Mouse (Mus musculus): ENCODE measurements at regions not wholly inside any gene's neighbourhood (a gene's known extent, or its start where the extent isn't known, plus 50 kb on each side); places are given as distances from the start of the nearest gene placed in this dataset.
"Not testable (repeated sequence)": the region's sequence is repeated elsewhere in the genome, so short reads cannot be mapped to it uniquely, and the experiment has no call there.

DNA sequence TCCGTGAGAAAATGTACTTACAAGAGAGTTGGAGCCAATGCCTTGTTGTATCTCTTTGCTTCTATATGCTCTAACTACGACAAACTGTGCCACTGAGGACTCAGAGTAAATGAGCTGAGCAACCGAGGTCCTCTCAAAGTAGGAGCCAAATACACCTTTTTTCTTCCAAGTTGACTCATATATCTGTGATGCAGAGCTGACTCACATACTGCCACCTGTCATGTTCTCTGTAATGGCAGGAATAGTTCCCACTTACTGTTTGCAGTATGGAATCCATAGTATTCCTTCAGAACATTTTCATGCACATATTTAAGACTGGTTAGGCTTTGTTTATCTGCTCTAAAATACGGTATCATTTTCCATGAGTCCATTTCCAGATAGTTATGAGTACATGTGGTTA is 792.1 kb downstream of the Cypt12 start:
- DNase-seq (ENCODE audit: extremely low spot score): no peak

- DNase-seq (ENCODE audit: extremely low spot score): no peak
Measured at GRCm38 (mm10) chr3:18743474-18743873, 795.3 kb downstream of the Cypt12 start.

- no peak for DNase-seq (ENCODE audit: extremely low spot score)
Measured at GRCm38 (mm10) chr3:18744216-18744615, 796.0 kb downstream of the Cypt12 start.

DNA sequence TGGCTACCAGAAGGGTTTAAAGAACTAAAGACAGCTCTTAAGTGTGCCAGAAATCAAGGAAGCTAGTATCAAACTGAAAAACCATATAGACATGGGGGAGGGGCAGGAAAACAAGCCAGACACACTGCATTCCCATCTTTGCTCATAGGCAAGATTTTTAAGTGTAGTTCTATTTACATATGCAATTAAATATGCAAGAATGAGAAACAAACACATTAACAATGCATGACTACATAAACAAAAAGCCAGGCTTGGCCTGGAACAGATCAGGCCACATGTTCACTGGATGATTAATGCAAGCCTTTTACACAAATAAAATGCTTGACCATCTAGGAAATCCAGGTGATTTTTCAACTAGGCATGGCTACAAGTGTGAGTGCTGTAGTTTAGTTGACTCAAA is 798.0 kb downstream of the Cypt12 start:
- no peak for DNase-seq (ENCODE audit: extremely low spot score)

GRCm38 (mm10) chr3:18746898-18747297 is 798.7 kb downstream of the Cypt12 start:
- DNase-seq (ENCODE audit: extremely low spot score): no peak

DNA sequence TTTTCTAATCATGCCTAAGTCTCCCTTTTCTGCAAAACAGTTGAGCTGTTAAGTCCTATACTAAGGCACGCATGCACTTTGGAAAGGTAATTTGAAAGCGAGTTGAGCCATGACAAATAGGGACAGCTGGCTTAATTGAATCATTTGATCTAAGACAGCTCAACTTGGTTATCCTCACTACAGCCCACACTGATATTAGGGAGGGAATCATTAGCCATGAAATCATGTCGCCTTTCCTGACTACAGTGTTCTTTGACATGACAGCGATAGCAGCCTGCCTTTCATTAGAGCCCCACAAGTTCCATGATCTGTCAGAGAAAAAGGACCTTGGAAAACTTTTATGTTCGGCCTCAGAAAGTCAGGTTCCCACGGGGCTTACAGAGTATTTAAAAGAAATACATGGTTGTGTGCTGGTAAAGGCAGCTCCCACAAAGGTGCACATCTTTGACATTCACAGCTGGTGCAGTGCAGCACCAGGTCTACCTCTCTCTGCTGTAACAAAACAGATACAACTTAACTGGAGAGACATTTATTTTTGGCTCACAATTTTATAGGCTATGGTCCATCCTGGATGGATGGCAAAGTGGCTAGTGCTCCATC is 803.5 kb downstream of the Cypt12 start:
- no peak for DNase-seq (ENCODE audit: extremely low spot score)

- DNase-seq (ENCODE audit: extremely low spot score): no peak
Measured at GRCm38 (mm10) chr3:18764301-18765078, 816.3 kb downstream of the Cypt12 start.

DNA sequence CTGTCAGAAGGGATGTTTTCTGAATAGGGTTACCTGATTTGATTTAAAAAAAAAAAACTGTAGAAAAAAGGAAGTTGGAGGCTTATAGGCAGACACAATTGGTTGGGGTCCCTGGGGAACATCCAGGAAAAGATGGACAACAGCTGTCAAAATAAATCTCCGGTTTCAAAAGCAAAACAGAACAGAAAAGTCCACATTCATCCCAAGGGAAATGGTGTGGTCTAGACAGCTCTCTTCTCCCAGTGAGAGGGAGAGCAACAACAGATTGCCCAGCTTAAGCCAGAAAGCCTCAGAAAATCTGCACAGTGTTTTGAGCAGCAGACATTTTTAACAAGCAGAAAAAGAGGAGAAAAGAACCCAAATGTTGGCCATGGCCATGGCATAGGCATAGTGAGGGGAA is 830.3 kb downstream of the Cypt12 start:
- DNase-seq (ENCODE audit: extremely low spot score): peak; percentile 10

DNA sequence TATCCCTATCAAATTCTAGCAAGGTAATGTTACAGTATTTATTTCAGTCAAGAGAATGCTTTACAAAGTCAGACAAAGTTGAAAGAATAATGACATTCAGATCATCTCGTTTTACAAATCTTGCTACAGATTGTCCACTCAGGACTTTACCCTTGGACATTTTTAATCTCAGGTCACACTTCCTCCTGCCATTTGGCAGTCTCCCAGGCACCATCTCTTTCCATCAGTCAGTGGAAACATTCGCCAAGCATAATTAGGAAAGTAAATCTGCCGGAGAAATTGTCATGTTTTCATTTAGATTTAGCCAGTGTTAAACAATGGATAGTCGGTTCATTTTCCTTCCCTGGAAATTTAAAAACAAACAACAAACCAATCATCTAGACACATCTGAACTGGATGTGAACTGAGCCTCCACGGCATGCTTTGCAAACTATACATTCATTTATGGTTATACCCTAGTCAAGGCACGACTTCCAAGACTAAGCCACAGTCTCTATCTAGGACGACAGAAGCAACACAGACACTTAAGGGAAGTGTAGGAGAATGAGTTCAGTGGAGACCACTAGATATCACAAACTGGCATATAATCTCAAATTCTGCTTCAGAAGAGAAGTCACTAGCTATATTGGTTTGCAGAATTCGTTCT is 839.4 kb downstream of the Cypt12 start:
- DNase-seq (ENCODE audit: extremely low spot score): no peak

- no peak for DNase-seq (ENCODE audit: extremely low spot score)
Measured at GRCm38 (mm10) chr3:18802794-18803193, 825.7 kb downstream of the 1700064H15Rik start.

DNA sequence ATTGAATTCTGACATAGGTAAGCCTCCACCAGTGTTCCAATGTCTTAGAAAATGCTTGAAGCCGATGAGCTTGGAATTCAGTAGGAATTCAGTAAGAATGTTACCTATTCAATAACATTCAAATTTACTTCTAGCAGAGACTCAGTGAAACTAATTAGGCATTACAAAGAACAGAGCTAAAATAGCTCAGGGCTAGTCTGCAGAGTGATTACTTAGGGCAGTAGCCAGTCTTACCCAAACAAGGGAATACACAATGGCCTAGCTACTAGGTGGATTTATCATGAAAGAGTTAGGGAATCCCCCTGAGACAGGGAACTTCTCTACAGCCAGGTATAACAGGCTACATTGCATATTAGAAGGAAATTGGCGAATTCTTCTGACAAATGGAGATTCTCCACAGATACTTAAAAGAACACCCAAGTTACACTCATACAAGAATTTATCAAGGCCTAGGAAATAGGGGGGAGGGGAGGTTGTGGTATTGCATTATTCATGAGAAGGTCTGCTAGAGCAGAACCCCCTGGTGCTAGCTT is 799.6 kb downstream of the 1700064H15Rik start:
- not testable (repeated sequence) for DNase-seq (ENCODE audit: extremely low spot score)

- peak; percentile 4 for DNase-seq (ENCODE audit: extremely low spot score)
Measured at GRCm38 (mm10) chr3:18868117-18868739, 760.2 kb downstream of the 1700064H15Rik start.

DNA sequence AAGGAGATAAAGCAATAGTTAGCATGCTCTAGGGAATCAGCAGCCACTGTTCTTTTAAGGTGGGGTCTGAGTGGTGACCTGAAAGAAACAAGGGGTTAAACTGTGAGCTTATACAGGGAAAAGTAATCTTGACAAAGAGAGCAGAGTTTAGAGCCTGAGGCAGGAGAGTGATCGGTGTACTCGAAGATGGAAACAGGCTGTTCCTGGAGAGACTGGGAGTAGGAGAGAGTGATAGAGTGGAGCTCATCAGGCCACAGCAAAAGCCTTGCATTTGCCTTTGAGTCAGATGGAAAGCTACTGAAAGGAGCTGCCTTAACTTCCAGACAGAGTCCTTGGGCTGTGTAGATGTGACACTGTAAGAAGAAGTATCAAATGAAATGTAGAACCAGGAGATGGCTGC is 759.7 kb downstream of the 1700064H15Rik start:
- no peak for DNase-seq (ENCODE audit: extremely low spot score)

GRCm38 (mm10) chr3:18877060-18877459 is 751.4 kb downstream of the 1700064H15Rik start:
- DNase-seq (ENCODE audit: extremely low spot score): no peak

DNA sequence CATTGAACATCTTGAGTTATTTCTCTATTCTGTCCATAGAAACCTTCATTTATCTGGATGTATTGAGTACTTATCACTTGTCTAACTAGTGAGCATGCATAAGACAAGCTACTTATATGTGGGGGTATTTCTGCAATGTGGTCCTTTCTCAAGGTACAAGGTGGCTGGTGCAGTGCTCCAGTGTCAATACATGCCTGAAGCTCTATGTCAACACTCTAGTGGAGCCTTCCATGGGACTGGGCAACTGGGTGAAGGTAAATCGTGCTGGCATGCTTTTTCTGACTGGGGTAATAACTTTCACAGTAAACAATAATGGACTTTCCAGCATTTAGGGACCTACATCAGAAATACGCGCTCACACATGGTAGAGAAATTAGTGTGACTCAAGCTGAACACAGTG is 750.9 kb downstream of the 1700064H15Rik start:
- DNase-seq (ENCODE audit: extremely low spot score): no peak

DNA sequence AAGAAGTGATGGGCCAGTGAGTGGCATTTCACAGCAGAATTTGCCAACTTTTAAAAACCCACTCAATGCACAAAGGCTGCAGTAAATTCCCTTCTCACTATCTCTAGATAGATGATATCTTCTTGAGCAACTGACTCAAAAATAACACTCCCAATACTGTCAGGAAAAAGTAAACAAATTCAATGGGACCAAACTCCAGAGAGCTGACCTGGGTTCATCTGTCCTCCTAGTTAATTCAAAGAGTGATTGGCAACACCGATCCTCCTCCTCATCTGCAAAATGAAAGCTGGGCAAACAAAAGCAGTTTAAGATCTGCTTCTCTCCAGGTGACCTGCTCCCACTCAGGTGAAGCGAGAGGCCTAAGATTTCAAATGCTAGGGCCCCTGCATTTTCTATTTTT is 747.3 kb downstream of the 1700064H15Rik start:
- DNase-seq (ENCODE audit: extremely low spot score): no peak

DNA sequence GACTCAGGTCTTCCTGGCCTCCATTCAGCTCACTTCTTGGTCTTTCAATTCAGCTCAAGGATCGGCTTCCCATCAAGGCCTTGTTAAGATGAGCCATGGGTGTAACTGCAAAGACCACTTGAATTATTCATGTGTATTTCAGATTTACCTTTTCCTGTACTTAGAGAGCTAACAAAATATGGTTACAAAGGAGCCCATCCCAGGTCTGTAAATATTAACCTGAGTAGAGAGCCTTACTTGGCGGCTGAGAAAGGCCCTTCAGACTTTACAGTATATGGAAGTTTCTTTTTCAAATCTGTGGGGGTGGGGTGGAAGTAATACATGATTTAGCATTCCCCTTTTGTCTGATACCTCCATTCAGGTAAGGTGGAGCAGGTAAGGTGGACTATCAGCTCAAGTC is 735.7 kb downstream of the 1700064H15Rik start:
- no peak for DNase-seq (ENCODE audit: extremely low spot score)

- no peak for DNase-seq (ENCODE audit: extremely low spot score)
Measured at GRCm38 (mm10) chr3:18905769-18906168, 722.7 kb downstream of the 1700064H15Rik start.

DNA sequence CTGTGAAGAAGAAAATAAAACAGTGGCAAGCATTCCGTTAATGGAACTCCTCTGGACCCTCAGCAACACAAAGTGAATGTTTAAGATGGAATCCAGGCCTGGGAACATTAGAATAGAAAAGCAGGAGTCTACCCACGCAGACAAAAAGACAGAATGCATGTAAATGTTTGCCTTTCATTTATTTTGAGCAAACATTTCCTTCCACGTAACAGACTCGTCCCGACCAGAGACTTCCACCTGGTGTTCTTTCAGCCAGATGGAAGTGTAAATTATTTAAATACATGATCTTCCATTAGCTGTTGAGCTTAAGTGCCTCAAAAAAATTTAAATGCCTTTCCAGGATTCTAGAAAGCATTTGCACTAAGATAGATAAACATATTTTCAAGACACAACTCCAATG is 722.3 kb downstream of the 1700064H15Rik start:
- DNase-seq (ENCODE audit: extremely low spot score): no peak

GRCm38 (mm10) chr3:18908737-18909136 is 719.7 kb downstream of the 1700064H15Rik start:
- DNase-seq (ENCODE audit: extremely low spot score): no peak

- DNase-seq (ENCODE audit: extremely low spot score): no peak
Measured at GRCm38 (mm10) chr3:18928401-18929104, 699.9 kb downstream of the 1700064H15Rik start.

- no peak for DNase-seq (ENCODE audit: extremely low spot score)
Measured at GRCm38 (mm10) chr3:18929105-18929492, 699.4 kb downstream of the 1700064H15Rik start.
